Mouse (Mus musculus): ENCODE data around the gene Mfsd12. TPM values are rescaled to one million over a fixed set of nuclear protein-coding genes. Genes with fewer than 3 reads are reported as not detected.

Gene Mfsd12
- polyA plus RNA-seq, 1 experiment from 2014 or later = 15.0 TPM

- H3K36me3 ChIP-seq (replicated peaks) = peaks cover 32% of the 10 kb centered on the region
- peaks cover 30% of the 10 kb centered on the region for H3K4me1 ChIP-seq (replicated peaks)
- H3K27me3 ChIP-seq = peaks cover 13% of the 10 kb centered on the region
- no peaks in the 10 kb centered on the region for H3K9me3 ChIP-seq (replicated peaks)
- H3K4me2 ChIP-seq = 0 out of 2 replicates have a peak overlapping the region, but pooled peaks have one; percentile 23
- WGBS (ENCODE audit: insufficient replicate concordance) = 55% methylated on average over 10 of the region's 10 CpGs
- no peak for ATAC-seq (ENCODE audit: insufficient read depth)
- H3K4me3 ChIP-seq (replicated peaks) = 0 out of 2 replicates have a peak overlapping the region, but pooled peaks have one; percentile 5
- no peak overlapping the region for H3K9ac ChIP-seq
- H3K27ac ChIP-seq (replicated peaks) = 0 out of 2 replicates have a peak overlapping the region, but pooled peaks have one; percentile 1
These were observed 27.9 kb upstream of the Mfsd12 start for GRCm38 (mm10) chr10:81329194-81329975.

GRCm38 (mm10) chr10:81330007-81330406, 27.3 kb upstream of the Mfsd12 start:
- 68% methylated on average over 4 of the region's 4 CpGs for WGBS (ENCODE audit: insufficient replicate concordance)
- H3K4me3 ChIP-seq (replicated peaks) = no peak overlapping the region
- H3K4me1 ChIP-seq (replicated peaks) = peaks cover 30% of the 10 kb centered on the region
- no peak for ATAC-seq (ENCODE audit: insufficient read depth)
- peaks cover 26% of the 10 kb centered on the region for H3K36me3 ChIP-seq (replicated peaks)
- H3K27me3 ChIP-seq = peaks cover 20% of the 10 kb centered on the region
- no peak overlapping the region for H3K4me2 ChIP-seq
- no peaks in the 10 kb centered on the region for H3K9me3 ChIP-seq (replicated peaks)
- H3K27ac ChIP-seq (replicated peaks) = no peak overlapping the region
- H3K9ac ChIP-seq = no peak overlapping the region

- no peak overlapping the region for H3K4me3 ChIP-seq (replicated peaks)
- H3K27ac ChIP-seq (replicated peaks) = no peak overlapping the region
- peaks cover 18% of the 10 kb centered on the region for H3K4me1 ChIP-seq (replicated peaks)
- WGBS (ENCODE audit: insufficient replicate concordance) = 66% methylated on average over 29 of the region's 29 CpGs
- ATAC-seq (ENCODE audit: insufficient read depth) = no peak
- H3K36me3 ChIP-seq (replicated peaks) = peaks cover 3% of the 10 kb centered on the region
- peak overlapping the region; percentile 5; the same call in 1 of the 2 replicates for H3K4me2 ChIP-seq
- H3K27me3 ChIP-seq = peaks cover 31% of the 10 kb centered on the region
- H3K9me3 ChIP-seq (replicated peaks) = no peaks in the 10 kb centered on the region
- no peak overlapping the region for H3K9ac ChIP-seq
These were observed 25.0 kb upstream of the Mfsd12 start for GRCm38 (mm10) chr10:81332277-81332676.

GRCm38 (mm10) chr10:81334324-81334723, 23.0 kb upstream of the Mfsd12 start:
- no peak for ATAC-seq (ENCODE audit: insufficient read depth)
- no peak overlapping the region for H3K9ac ChIP-seq
- H3K27me3 ChIP-seq = peaks cover 47% of the 10 kb centered on the region
- no peak overlapping the region for H3K27ac ChIP-seq (replicated peaks)
- H3K36me3 ChIP-seq (replicated peaks) = no peaks in the 10 kb centered on the region
- H3K4me1 ChIP-seq (replicated peaks) = no peaks in the 10 kb centered on the region
- WGBS (ENCODE audit: insufficient replicate concordance) = 77% methylated on average over 11 of the region's 11 CpGs
- no peak overlapping the region for H3K4me3 ChIP-seq (replicated peaks)
- H3K4me2 ChIP-seq = no peak overlapping the region
- H3K9me3 ChIP-seq (replicated peaks) = no peaks in the 10 kb centered on the region

GRCm38 (mm10) chr10:81335393-81336340, 21.6 kb upstream of the Mfsd12 start:
- H3K4me1 ChIP-seq (replicated peaks) = peaks cover 7% of the 10 kb centered on the region
- peaks cover 54% of the 10 kb centered on the region for H3K27me3 ChIP-seq
- no peaks in the 10 kb centered on the region for H3K36me3 ChIP-seq (replicated peaks)
- no peak overlapping the region for H3K4me2 ChIP-seq
- no peak overlapping the region for H3K27ac ChIP-seq (replicated peaks)
- H3K9ac ChIP-seq = no peak overlapping the region
- 67% methylated on average over 19 of the region's 19 CpGs for WGBS (ENCODE audit: insufficient replicate concordance)
- no peaks in the 10 kb centered on the region for H3K9me3 ChIP-seq (replicated peaks)
- ATAC-seq (ENCODE audit: insufficient read depth) = no peak
- H3K4me3 ChIP-seq (replicated peaks) = no peak overlapping the region

- no peaks in the 10 kb centered on the region for H3K36me3 ChIP-seq (replicated peaks)
- 76% methylated on average over 4 of the region's 4 CpGs for WGBS (ENCODE audit: insufficient replicate concordance)
- no peak for ATAC-seq (ENCODE audit: insufficient read depth)
- no peak overlapping the region for H3K27ac ChIP-seq (replicated peaks)
- H3K4me3 ChIP-seq (replicated peaks) = no peak overlapping the region
- no peak overlapping the region for H3K4me2 ChIP-seq
- H3K27me3 ChIP-seq = peaks cover 63% of the 10 kb centered on the region
- no peak overlapping the region for H3K9ac ChIP-seq
- peaks cover 15% of the 10 kb centered on the region for H3K4me1 ChIP-seq (replicated peaks)
- no peaks in the 10 kb centered on the region for H3K9me3 ChIP-seq (replicated peaks)
These were observed 20.7 kb upstream of the Mfsd12 start for GRCm38 (mm10) chr10:81336558-81336957.

- Histone ChIP-seq H3K4me3 (replicated peaks) (no peak overlapping the region), H3K9ac (no peak overlapping the region), H3K27me3 (peaks cover 83% of the 10 kb centered on the region), H3K4me2 (peak overlapping the region; percentile 13), H3K27ac (replicated peaks) (no peak overlapping the region), H3K36me3 (replicated peaks) (0 out of 2 replicates have a peak, but pooled peaks cover under 1% of the 10 kb centered on the region), H3K9me3 (replicated peaks) (no peaks in the 10 kb centered on the region), H3K4me1 (replicated peaks) (peaks cover 40% of the 10 kb centered on the region)
- WGBS (ENCODE audit: insufficient replicate concordance) = 42% methylated on average over 17 of the region's 17 CpGs
- ATAC-seq (ENCODE audit: insufficient read depth) = peak; percentile 35; the same call in 1 of the 2 replicates
These were observed 16.5 kb upstream of the Mfsd12 start for GRCm38 (mm10) chr10:81340551-81341332.

- H3K4me3 ChIP-seq (replicated peaks) = no peak overlapping the region
- H3K9me3 ChIP-seq (replicated peaks) = no peaks in the 10 kb centered on the region
- ATAC-seq (ENCODE audit: insufficient read depth) = no peak
- no peak overlapping the region for H3K9ac ChIP-seq
- peaks cover 85% of the 10 kb centered on the region for H3K27me3 ChIP-seq
- no peak overlapping the region for H3K4me2 ChIP-seq
- H3K36me3 ChIP-seq (replicated peaks) = peaks cover 6% of the 10 kb centered on the region; the same call in 1 of the 2 replicates
- H3K27ac ChIP-seq (replicated peaks) = no peak overlapping the region
- H3K4me1 ChIP-seq (replicated peaks) = peaks cover 46% of the 10 kb centered on the region
- WGBS (ENCODE audit: insufficient replicate concordance) = 28% methylated on average over 16 of the region's 16 CpGs
These were observed 15.8 kb upstream of the Mfsd12 start for GRCm38 (mm10) chr10:81341333-81341949.

- Histone ChIP-seq H3K9ac (peak within 1 kb of the TSS; percentile 15; the same call in 1 of the 2 replicates), H3K27ac (replicated peaks) (no peak within 1 kb of the TSS)
These were observed 14.4 kb upstream of the Mfsd12 start, which contains the start of gene Gipc3 for GRCm38 (mm10) chr10:81342686-81343505. TSS of gene Gipc3 (minus strand) at chr10:81343266.

More at GRCm38 (mm10) chr10:81342686-81343505, 14.4 kb upstream of the Mfsd12 start, which contains the start of gene Gipc3:
- Histone ChIP-seq H3K4me2 (peak within 1 kb of the TSS; percentile 72), H3K27me3 (peaks cover 76% of the 10 kb centered on the region), H3K4me1 (replicated peaks) (peaks cover 60% of the 10 kb centered on the region), H3K36me3 (replicated peaks) (peaks cover 17% of the 10 kb centered on the region), H3K4me3 (replicated peaks) (peak within 1 kb of the TSS; percentile 51), H3K9me3 (replicated peaks) (no peaks in the 10 kb centered on the region)
- 5% methylated on average over 63 of the region's 67 CpGs for whole genome bisulfite sequencing (ENCODE audit: insufficient replicate concordance)
- no peak for ATAC-seq (ENCODE audit: insufficient read depth)

Data from liver, embryonic 15.5 days (tissue).